Mouse (Mus musculus): ENCODE measurements at regions not wholly inside any gene's neighbourhood (a gene's known extent, or its start where the extent isn't known, plus 50 kb on each side); places are given as distances from the start of the nearest gene placed in this dataset.
A peak's percentile ranks its signal among the peaks of the same experiment; 100 is the strongest.

DNA sequence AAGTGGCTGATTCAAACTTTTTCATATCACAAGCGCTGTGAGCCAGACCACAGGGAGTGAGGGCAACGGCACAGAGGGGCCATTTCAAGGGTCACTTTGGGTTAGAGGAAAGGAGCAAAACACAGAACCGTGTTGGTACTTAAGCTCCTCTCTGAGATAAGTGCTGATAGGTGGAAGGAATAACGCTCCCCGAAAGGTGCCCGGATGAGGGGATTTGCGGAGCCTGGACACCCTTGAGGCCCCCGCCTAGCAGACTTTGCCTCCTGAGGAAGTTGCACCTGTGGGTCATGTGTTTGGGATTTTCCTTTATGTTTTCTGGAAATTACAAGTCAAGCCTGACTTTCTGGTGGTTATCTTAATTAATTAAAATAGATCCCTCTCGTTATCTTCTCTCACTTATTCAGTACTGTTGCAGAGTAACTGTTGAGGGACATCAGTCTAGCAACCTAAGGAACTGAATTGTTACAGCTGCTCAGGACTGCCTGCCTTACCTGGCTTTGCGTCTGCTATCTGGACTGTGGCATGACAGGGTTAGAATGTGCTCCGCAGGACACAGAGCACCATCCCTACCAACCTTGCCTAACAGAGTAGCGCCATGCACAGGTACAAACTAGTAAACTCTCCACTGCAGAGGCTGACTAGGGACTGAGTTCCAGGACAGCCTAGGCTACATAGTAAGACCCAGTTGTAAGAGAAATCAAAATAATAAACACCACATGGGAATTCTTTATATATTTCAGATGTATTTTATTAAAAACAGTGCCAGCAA, 137.4 kb upstream of the Plcz1 start:
- no peak for DNase-seq (ENCODE audit: low spot score)

DNA sequence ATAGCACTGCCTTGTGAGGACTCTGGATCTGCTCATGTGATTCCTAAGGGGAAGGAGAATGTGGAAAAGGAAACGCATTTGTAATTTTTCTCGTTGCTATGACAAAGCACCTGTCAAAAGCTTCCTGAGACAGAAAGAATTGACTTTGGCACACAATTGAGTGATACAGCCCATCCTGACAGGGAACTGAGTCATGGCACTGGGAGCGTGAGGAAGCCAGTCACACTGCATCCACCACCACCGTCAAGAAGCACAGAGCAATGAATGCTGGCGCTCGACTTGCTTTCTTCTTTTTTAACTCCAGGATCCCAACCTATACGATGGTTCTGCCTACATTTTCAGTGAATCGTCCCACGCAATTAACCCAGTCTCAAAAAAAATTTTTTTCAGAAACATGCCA, 131.5 kb upstream of the Plcz1 start:
- no peak for DNase-seq (ENCODE audit: low spot score)

DNA sequence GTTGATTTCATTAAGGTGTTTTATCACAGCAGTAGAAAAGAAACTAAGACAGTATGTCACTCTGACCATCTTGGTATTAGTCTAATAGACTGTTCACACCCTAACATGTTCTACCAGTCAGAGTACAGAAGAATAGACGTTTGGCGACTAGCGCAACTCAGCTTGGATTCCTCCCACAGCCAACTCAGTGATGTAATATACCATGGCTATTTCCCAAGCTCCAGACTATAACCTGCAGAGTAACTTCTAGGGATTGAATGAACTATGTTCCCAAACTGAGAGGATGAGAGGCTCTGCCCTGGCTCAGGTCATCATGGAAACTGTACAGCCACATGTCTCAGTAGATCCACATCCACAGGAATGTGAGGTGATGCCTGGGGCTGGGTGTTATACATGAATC, 128.6 kb upstream of the Plcz1 start:
- DNase-seq (ENCODE audit: low spot score): no peak

DNA sequence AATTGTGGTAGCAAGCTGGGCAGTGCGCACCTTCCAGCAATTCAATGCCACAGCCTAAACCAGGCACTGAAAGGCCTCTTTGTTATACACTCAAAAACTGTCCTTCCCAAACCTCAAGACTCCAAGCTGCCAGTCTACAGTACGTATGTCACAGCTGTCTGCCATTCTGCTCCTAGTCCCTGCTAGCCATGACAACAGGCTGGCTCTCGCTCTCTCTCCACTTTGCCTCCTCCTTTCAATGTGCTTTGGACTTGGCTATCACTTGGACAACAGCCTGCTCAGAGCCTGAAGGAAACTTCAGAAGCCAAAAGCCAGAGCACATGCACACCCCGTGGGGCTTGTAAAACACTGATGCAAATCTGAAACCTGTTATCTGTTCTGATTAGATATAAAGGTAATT, 125.9 kb upstream of the Plcz1 start:
- DNase-seq (ENCODE audit: low spot score): no peak

DNA sequence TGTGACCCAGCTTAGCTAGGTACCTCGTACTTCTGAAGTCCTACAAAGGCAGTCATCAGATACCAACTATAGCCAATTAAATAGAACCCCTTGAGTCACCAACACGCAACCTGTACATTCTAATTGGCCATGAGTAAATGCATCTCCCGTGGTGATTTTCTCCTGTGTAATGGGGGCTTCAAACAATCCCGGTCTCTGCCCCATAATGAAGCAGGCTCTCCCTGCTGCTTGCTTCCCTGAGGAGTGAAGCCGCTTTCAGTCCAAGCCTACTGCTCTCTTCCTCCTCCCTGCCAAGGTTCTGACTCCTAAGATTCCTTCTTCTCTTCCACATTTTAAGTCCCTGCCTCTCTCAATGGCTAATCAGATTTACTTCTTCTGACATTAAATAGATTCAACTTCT, 121.5 kb upstream of the Plcz1 start:
- DNase-seq (ENCODE audit: low spot score): no peak

DNA sequence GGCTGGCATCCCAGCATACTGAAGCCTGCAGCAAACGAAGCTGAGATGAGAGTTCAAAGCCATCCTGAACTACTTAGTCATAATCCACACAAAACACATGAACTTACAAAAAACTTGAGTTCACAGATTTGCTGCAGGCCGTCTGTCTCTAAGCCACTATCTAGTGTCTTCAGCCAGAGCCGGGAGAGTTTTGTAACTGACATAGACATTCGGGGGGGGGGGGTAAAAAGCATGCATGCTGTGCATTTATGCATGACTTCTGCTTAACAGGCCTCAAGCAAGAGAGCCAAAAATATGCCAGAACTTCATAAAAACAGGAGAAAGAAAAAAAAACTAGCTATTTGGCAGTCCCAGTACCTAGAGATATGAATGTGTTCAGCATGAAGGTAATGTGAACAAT, 120.2 kb upstream of the Plcz1 start:
- DNase-seq (ENCODE audit: low spot score): no peak

DNA sequence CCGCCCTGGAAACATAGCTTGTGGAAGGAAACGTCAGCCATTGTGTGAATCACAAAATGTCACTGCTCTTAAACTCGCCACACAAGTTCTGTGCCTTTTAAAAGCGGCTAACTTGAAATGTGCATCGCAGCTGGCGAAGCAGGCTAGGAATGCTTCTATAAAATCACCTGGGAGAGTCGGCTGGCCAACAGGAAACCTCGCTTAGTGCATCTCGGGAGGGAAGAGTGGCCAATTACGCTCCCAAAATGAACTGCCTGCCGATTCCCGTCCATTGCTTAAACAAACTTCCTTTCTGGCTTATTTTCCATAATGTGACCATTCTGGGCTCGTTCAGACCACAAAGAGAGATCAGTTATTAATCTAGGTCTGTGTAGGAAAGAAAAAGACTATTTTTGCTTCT, 119.7 kb upstream of the Plcz1 start:
- no peak for DNase-seq (ENCODE audit: low spot score)

DNA sequence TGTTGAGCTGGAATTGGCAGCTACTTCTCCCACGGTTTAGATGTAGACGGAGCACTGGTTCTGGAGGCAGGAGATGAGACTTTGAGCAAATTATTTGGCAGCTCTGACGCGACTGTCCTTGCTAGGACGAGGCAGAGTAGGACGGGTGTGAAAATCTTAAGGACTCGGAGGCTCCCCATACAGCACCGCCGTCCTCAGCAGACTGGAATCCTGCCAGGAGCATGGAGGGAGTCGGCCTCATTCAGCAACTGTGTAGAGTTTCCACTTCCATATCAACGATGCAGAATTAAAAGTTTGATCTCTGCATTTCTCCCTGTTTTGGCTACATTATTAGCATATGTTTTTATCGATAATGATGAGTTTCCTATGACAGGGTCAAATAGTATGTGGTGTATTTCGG, 117.7 kb upstream of the Plcz1 start:
- DNase-seq (ENCODE audit: low spot score): no peak

DNA sequence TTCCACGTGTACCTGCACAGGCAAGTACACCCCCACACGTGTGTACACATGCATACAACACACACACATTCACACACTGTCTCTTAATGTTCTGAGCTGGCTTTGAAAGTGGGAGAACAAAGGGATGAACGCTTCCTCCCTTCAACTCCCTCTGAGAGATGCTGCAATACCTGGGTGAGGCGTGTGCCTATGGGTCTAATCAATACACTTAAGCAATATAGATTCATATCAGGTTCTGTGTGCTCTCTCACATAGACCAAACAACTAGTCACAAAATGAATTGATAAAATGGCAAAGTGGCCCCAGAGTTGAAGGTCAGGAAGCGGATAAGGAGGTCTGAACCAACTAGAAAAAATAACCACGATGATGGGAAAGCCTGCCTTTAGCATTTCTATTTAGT, 116.1 kb upstream of the Plcz1 start:
- no peak for DNase-seq (ENCODE audit: low spot score)

DNA sequence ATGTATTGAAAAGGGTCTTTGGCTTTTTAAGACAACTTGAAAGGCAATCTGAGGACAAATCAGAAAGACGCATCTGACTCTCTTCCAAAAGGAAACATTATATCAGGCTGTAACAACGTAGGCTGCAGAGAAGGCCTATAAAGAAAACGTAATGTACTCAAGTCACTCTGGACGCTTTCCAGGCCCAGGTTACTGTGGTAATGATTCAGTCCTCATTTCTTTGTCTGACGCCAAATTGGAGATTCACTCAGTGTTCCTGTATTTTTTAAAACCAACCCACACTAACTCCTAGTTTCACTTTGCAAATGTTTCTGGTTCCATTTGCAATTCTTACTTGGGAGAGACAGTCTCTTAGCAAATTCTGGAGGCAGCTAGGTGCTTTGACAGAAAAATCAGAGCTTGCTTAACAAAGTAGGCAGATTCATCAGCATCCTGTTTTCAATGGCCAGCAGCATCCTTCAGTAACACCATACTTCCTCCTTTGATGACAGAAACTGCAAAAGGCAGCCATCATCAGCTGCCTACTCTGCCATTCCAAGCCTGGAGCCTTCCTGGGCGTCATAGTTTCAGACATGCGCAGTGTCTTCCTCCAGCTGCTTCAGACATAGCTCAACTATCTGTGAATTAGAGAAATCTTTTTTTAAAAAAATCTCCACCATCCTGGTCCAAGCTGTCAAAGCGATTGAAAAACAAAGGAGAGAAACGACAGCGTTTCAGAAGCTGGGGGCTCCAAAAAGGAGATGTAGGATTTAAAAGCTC, 111.3 kb upstream of the Plcz1 start:
- no peak for DNase-seq (ENCODE audit: low spot score)

DNA sequence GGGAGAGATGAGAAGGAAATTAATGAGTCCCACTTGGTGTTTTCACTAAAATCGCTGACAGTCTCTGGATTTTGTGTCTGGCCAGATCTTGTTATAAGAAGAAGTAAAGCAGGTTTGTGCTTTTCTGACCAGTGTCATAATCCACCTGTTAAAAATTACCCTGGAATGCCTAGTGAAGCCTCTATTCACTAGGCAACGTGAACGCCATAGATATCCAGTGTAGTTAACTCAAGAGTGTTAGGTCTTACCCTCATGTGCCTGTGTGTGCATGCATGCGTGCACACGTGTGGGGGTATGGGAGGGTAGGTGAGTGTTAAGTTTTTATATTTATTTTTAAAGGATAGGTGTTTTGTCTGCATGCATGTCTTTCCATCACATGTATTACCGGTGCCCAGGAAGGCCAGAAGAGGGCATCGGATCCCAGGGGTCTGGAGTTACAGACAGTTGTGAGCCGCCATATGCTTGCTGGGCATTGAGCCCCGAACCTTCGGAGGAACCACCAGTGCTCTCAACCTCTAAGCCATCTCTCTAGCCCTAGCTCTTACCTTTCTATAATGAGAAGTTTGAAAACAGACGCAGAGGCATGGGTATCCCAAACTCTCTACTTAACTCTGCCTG, 107.5 kb upstream of the Plcz1 start:
- no peak for DNase-seq (ENCODE audit: low spot score)

DNA sequence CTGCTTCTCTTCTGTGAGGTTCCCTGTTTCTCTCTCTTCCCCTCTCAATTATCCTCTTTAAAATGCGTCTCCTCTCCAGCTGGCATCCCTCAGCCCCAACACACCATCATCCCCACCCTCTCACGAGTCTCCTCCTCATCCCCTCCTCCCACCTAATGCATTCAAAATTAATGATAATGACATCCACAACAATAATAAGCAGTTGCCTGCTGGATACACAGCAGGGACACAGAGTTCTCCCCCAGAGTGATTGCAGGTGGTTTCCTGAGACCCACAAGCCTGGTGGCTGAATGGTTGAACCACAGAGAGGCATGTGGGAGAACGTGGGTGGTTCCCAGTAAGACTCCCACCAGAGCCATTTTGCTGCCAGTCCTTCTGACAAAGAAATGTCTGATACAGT, 106.9 kb upstream of the Plcz1 start:
- DNase-seq (ENCODE audit: low spot score): no peak

DNA sequence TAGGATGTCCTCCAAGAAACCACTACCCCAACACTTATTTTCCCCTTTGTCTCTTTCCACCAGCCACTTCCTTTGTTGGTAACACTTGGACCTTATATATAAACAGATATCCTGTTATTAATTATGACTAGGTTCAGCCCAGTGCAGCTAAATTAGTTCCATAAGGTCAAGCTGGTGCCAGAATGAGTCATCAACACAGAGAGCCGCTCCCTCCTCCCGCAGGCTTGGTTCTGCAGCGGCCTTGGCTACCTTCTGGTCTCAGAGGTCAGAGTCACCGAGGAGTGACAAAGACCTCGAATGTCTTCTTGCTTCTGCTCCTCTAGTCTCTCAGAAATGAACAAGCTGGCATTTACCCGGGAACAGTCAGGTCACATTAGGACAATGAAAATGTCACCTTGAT, 106.5 kb upstream of the Plcz1 start:
- DNase-seq (ENCODE audit: low spot score): no peak

DNA sequence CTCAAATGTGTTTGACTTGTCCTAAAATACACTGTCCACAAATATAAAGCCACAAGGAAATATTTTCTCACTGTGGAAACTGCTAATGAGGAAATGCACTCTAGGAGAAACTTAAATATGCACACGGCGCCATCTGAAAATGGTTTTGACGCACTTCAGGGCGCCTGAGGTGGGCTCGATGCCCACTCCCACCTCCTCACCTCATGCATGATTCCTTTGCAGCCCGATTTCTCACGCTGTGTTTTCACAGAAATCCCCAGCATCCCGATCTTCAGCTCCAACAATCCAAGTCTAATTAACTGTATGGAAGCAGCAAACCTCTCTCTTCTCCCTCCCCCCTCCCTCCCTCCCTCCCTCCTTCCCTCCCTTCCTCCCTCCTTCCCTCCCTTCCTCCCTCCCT, 92.5 kb upstream of the Plcz1 start:
- DNase-seq (ENCODE audit: low spot score): no peak

DNA sequence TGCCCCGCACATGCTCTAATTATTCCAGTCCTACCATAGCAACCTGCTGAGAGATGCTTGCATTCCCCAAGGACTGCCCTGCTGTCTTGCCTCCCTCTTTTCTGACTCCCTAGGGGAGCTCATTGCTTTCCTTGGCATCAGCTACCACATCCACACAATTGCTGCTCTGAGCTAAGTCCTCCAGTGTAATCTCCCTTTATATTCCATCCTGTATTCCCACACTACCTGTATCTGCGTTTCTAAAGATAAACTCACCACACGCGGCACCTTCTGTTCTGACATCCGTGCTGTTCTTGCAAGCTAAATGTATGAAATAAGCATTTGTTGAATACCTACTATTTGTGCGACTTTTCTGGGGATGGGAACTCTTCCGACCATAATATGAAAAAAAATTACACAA, 85.4 kb upstream of the Plcz1 start:
- DNase-seq (ENCODE audit: low spot score): no peak

DNA sequence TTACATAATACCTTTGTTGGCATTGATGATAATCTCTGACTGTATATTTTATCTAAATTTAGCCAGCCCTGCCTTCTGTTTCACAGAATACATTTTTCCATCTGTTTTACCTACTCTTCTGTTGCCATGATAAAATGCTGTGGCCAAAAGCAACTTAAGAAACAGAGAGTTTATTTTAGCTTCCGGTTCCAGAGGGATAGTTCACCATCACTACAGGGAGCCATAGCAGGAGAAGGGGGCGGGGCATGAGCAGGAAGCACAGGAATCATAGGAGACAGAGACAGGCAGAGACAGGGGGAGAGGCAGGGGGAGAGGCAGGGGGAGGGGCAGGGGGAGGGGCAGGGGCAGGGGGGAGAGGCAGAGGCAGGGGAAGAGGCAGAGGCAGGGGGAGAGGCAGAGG, 72.8 kb upstream of the Plcz1 start:
- DNase-seq (ENCODE audit: low spot score): no peak

DNA sequence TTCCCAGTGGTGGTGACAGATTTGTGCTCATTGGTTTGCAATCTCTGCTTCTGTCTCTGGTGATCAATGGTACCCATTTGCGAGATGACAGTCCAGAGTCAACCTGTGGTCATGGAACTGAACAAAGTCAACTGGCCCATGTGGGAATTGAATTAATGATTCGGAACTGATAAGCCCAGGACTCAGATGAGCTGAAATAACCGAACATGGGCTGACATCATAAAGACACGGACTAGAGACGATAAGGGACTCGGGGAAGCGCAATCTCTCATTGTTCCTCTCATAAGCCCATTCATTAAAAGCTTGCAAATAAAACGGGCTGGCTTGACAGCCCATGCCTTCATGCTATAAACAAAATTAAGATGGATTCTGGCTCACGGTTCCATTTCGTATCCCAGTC, 70.8 kb upstream of the Plcz1 start:
- DNase-seq (ENCODE audit: low spot score): no peak

DNA sequence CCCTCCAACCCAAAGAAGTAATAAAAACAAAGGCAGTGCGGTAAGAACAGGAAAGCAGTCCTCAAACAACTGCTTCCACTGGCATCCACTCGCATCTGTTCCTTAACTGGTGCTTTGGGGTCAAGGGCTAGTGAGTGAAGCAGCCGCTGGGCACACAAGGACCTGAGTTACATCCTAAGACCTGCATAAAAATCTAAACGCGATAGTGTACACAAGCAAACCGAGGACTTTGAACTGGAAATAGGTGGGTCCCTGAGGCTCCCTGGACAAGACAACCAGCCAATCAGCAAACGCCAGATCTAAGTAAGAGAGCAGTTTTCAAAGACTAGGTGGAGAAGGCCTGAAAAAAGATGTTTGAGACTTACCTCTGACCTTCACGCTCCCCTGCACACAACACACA, 66.8 kb upstream of the Plcz1 start:
- no peak for DNase-seq (ENCODE audit: low spot score)

DNA sequence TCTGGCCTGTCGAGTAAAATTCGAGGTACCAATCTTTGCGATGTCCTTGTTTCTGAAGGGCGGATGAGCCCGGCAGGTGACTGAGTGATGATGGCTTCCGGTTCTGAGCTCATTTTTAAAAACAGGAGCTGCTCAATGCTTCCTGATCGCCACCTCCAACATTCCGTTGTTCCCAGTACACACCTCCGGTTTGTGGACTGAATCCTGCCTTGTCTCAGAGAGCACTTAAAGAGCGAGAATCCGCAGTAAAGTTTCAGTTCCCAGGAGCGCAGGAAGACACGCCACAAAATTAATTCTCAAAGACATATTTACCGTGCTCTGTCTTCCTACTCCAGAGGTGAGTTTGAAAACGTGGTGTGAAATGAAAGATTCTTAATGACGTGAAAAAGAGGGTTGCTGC, 66.4 kb upstream of the Plcz1 start:
- DNase-seq (ENCODE audit: low spot score): no peak

DNA sequence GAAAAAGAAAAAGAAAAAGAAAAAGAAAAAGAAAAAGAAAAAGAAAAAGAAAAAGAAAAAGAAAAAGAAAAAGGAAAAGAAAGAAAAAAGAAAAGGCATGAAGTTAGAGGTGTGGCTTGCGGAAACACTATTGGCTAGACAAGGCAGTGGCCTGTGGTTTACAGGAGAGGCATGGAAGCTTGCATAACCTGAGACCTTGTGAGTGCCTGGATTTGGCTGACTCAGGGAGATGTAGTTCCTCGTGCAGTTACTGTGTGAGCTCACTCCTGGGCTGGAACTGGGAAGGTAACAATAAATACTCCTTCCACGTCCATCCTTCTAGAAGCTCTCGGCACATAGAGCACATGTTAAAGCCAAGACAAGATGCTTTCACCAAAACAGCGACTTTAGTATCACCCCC, 64.9 kb upstream of the Plcz1 start:
- DNase-seq (ENCODE audit: low spot score): no peak

DNA sequence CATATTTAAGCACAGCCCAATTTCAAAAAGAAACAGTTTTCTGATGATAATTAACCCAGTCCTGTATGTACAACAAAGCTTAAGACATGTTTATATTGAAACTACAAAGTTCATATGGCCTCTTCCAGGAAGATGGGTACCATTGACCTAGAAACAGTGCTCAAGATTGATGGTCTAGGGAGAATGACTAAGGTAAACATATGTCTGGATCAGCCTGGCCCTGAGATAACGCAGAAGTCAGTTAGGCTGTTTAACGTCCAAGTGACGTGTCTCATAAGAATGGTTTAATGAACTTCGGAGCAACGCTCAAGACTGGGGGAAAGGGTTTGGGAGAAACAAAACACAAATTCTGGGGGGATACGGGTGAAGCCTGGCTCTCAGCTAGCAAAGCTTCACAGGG, 60.8 kb upstream of the Plcz1 start:
- DNase-seq (ENCODE audit: low spot score): peak; percentile 17

DNA sequence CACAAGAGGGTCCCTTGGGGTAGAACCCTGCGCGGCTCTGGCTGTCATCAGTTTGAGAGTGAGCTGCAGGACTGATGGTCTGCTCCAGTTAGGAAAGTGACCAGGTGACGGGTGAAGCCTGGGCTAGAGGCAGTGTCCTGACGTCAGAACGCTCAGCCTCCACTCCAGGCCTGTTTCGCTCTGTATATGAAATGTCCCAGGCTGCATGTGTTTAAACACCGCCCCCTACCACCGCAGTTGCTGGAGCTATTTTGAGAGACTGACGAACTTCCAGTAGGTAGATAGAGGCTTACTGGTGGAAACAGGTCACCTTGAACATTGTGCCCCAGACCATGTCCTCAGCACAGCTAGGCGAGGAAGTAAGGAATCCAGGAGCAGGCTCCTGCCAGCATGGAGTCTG, 54.2 kb upstream of the Plcz1 start:
- DNase-seq (ENCODE audit: low spot score): peak; percentile 14

Measured in embryo, embryonic 10.5 days (tissue).